Mouse (Mus musculus) spleen, adult 12 weeks (tissue): Measurements from ENCODE around the gene Ddx39.

ENCODE experiments used
- DNase-seq: peaks from one replicate; pipeline ENCODE4 v3.0.0; 2022; ENCODE audit warnings: low spot score

Ddx39 gene

DNA sequence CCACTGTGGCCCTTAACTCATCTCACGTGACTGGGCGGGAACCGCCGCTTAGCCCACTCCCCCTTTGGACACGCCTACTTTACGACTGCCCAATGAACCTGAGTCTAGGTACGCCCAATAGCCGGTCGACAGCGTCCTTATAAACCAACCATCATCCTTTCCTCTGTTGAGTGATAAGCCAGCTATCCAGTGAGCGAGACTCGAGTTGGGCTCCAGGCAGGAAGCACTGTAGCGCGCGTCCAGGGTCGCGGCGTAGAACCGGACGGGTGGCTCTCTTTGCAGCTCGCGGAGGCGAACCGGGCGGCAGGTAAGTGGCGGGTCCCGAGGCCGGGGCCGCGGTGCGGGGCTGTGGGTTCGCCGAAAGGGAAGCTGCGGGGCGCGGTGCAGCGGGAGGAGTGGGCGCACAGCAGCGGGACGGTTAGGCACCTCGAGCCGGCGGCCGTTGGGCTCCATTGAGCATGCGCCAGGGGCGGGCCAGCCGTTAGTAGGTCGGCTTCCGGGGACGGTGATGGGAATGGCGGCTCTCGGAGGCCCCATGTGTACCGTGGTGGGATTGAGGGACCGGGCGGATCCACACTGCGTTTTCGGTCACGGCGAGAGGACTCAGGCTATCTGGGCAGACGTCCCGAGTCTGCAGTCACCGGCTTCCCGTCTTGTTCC is at the start of gene Ddx39:
Gene Ddx39, plus strand, starts transcription at position 147 of the 660 bp plus-strand sequence.
- DNase-seq, result peak; percentile 92

DNA sequence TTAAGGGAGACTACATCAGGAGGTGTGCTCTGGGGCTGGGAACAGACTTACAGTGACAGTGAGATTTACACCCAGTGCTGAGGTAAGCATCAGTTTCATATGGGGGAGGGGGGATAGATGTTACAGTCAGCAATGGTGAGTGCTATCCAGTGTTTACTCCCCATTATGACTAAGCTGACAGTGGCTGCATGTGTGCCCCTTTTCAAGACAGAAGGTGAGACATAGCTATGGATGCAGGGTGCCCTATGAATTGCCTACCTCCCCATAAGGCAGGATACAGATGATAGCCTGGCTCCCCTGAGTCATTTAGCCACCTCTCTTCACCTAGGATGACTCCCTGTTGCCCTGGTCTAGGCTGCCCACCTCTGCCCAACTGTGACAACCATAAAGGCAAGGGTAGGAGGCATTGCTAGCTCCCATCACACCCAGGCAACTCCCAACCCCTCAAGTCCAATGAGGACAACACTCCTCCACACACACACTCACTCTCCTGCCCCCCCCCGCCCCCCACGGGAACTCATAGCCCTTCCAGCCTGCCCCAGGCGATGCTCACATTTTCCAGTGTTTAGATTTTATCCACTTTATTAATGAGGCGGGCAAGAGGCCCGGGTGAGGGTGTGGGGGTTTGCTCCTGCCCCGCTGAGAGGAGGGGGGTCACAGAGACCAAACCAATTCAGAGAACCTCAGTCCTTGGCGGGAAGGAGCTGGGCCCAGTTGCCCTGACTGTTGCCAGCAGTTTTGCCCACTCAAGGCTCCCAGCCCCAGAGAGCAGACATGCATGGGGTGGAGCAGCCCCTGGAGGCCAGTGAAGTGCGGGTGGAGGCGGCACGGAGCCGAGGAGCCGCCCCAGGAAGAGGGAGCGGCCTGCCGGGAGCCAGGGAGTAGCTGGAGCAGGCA is 48.8 kb upstream of the Ddx39 start, which contains the start of gene Ptger1:
Gene Ptger1, plus strand, starts transcription at position 710 of the 897 bp plus-strand sequence.
- DNase-seq, result no peak

DNA sequence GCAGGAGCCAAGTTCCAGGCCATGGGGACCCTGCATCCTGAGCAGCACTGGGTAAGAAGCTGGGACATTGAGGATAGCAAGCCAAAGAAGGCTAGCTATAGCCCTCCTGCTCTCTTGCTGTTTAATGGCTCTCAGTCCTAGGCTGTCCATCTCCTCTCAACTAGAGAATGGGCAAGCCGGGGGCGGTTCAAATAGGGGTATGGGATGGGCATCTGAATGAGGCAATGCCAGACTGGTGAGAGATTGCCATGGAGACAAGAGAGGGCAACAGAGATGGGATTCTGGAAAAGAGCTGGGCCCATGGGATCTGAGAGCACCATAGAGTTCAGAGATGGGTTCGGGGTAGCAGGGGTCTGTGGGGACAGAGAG is 48.1 kb upstream of the Ddx39 start:
- DNase-seq, result no peak

DNA sequence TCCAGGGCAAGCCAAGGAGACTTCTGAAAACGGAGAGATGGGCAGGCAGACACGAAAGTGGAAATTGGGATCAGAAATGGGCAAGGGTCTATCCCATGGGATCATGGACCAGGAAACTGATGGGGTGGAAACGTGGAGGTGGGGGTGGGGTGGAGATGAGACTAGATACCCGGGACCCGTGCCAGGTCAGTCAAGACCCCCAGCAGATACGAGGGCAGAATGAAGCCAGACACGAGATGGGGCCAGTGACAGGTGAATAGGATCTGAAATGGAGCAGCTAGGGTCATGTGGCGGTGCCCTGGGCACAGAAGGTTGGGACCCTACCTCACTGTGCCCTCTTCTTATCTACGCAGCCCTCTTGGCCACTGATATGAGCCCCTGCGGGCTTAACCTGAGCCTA is 47.5 kb upstream of the Ddx39 start:
- DNase-seq, result no peak

DNA sequence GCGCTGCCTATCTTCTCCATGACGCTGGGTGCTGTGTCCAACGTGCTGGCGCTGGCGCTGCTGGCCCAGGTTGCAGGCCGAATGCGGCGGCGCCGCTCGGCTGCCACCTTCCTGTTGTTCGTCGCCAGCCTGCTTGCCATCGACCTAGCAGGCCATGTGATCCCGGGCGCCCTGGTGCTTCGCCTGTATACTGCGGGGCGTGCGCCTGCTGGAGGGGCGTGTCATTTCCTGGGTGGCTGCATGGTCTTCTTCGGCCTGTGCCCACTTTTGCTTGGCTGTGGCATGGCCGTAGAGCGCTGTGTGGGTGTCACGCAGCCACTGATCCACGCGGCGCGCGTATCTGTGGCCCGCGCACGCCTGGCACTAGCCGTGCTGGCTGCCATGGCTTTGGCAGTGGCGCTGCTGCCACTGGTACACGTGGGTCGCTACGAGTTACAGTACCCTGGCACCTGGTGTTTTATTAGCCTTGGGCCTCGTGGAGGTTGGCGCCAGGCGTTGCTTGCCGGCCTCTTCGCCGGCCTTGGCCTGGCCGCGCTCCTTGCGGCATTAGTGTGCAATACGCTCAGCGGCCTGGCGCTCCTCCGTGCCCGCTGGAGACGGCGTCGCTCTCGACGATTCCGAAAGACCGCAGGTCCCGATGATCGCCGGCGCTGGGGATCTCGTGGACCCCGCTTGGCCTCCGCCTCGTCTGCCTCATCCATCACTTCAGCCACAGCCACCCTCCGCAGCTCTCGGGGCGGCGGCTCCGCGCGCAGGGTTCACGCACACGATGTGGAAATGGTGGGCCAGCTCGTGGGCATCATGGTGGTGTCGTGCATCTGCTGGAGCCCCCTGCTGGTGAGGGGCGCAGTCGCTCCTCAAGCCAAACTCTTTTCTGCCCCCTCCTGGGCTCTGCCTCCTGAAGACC is 46.7 kb upstream of the Ddx39 start:
- DNase-seq, result peak; percentile 32

DNA sequence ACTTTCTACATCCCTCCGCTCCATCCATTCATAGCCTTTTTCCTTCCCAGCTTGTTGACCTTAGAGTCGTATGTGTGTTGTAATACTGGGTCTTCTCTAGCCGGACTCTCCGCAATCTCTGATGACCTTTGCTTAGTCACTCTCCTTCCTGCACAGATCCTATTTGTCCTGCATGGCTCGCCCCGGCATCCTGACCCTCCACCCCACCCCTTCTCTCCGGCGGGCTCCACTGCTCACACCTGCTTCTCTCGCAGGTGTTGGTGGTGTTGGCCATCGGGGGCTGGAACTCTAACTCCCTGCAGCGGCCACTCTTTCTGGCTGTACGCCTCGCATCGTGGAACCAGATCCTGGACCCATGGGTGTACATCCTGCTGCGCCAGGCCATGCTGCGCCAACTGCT is 46.0 kb upstream of the Ddx39 start:
- DNase-seq, result no peak

DNA sequence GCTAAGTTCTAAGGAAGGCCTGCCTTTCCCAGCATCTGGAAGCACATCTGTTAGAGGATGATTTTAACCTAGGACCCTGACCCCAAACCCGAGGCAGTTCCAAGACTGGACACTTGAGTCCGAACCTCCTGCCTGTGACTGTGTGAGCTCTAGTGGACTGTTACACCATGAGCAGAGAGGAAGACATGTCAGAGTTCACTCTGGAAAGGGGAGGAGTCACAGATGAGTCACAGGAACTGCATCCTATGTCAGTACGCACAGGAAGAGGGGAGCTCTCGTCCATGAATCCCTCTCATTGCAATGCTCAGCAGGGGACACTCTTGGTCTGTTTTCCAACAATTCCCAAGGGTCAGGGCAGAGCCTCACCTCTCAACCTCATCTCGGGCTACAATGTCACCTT is 42.0 kb upstream of the Ddx39 start:
- DNase-seq, result no peak

DNA sequence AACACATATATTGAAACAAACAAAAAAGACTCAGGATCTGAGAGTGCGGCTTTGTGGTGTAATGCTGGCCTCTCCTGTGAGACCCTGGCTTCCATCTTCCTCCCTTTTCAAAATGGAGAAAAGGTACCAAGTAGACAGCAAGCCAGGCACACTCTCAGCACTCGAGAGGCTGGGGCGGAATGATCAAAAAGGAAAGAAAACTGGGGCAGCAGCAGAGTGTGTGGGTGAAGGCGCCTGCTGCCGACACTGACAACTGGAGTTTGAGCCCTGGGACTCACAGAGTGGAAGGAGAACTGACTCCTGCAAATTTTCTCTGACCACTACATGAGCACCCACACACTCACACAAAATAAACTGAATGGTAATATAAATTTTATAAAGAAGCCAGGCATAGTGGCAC is 40.5 kb upstream of the Ddx39 start:
- DNase-seq, result no peak

DNA sequence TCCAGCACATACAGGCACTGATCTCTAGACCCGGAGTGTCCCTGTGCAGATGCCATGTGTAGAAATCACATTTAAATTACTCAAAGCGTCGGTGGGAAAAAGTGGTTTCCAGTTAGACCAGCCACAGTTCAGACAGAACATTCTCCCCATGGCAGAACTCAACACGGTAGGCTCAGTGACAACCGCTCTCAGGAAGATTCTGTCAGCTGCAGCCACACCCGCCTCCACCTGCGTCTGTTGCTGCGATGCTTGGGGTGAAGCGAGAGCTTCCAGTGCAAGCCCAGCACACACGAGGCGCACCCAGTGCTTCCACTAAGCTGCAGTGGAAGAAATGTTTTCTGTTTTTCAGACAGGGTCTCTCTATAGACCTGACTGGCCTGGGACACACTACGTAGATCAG is 35.1 kb upstream of the Ddx39 start:
- DNase-seq, result no peak

DNA sequence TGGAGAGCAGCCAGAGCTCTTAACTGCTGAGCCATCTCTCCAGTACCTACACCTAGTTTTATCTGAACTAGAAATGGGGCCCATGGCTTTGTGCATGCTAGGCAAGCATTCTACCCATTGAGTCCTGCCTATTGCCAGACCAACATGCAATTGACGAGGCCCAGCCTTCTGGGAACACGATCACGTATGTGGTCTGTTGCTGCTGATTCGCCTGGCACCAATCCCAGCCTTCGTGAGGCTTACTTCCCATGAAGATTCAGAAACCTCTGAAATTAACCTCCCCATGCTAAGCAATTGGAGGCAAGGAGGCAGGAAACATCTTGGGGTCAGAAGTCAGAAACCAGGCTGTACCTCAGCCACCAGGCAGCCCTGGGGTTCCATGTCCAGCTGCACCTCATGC is 34.4 kb upstream of the Ddx39 start:
- no peak for DNase-seq

DNA sequence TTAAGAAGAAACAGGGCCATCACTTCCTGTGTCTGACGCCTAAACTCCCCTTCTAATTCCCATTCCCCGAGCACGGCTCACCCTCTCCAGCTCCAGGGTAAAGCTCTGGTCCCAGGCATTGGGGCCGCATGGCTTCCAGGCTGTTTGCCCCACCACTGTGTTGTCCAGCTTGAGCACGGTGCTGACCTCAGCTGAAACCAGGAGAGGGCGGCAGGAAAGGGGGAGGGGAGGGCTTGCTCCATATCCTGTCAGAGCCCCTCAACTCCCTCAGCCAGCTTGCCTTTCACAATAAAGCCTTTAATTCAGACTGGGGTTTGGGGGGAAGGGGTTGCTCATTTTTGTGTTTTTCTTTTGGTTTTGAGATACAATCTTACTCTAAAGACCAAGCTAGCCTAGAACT is 33.9 kb upstream of the Ddx39 start:
- DNase-seq, result no peak

DNA sequence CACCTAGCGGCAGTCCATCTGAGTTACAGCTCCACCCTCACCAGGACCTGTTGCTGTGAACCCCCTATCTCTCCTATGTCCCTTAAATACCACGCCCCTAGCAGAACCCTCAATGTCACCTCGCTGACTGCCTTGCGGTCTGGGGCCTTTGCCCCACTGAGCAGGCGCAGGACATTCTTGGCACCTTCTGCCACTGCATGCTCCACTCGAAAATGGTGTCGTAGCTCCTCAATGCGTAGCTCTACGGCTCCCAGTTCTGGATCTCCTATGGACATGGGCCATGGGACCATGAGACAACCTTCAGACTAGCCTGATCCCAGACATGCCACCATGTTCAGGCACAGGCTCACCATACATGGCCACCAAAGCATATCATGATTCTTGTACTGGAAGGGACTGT is 30.5 kb upstream of the Ddx39 start:
- no peak for DNase-seq

DNA sequence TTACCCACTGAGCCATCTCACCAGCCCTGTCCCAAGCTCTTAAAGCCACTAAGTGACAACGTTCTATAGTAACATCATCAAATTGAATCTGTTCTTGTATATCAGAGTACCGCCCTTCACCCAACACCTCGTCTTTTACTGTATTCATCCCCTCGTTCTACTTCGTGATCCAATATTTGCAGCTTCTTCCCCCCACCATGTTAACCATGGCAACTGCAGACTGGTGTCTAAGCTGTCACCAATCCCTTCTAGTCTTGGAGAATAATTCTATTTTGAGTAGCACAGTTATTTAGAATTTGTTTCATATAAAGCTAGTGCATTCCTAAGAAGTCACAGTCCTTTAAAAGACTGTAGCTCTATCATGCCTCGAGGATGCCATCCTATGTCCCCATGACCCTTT is 25.7 kb upstream of the Ddx39 start:
- no peak for DNase-seq

DNA sequence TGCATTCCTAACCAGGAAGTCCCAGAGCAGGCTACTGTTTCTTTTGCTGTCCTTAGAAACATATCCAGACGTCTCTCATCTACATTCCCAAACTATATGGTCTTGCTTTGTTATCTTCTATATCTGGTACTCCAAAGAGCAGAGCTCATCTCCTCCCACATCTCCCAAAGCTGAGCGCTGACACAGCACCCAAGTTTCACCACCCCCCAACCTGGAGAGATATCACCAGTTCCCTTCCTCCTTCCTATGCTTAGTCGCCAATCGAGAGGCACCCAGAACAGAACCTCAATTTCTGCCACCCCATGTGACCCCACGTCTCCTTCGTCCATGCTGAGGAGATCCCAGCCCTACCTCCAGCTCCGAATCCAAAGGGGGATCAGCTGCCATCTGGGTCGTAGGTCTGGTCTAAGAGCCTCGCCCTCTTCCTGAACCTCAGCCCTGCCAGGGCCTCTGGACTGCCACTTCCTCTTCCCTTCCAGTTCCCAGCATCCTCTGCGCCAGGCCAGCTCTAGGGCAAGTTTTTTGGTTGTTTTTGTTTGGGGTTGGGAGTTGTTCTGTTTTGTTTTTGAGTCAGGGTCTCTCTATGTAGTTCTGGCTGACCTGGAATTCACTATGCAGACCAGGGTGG is 21.3 kb upstream of the Ddx39 start:
- DNase-seq, result no peak

DNA sequence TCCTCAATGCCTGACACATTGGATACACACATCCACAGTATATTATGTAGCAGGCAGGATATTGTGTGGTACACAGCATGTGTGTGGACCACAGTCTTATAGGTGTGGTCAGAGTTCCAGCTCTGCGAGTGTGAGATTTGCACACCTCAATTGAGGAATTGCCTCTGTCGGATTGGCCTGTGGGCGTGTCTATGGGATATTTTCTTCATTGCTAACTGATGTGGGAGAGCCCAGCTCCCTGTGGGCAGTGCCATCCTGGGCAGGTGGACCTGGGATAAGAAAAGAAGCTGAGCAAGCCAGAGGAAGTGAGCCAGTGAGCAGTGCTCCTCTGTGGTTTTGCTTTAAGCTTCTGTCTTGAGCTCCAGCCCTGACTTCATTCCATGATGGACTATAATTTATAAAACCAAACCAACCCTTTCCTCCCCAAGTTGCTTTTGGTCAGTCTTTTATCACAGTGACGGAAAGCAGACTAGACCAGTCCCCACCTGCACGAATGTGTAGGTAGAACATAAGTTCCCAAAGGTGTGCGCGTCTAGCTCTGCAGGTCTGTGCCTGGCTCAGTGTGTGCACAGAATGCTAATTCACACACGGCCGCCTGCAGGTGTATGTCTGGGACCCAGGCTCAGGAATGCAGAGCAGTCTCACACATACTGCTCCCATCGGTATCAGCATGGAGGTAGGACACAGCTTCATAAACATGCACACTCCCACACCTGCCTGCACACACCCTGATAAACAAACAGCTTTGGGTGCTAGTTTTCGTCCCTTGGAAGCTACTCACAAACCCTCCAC is 20.4 kb upstream of the Ddx39 start:
- no peak for DNase-seq

DNA sequence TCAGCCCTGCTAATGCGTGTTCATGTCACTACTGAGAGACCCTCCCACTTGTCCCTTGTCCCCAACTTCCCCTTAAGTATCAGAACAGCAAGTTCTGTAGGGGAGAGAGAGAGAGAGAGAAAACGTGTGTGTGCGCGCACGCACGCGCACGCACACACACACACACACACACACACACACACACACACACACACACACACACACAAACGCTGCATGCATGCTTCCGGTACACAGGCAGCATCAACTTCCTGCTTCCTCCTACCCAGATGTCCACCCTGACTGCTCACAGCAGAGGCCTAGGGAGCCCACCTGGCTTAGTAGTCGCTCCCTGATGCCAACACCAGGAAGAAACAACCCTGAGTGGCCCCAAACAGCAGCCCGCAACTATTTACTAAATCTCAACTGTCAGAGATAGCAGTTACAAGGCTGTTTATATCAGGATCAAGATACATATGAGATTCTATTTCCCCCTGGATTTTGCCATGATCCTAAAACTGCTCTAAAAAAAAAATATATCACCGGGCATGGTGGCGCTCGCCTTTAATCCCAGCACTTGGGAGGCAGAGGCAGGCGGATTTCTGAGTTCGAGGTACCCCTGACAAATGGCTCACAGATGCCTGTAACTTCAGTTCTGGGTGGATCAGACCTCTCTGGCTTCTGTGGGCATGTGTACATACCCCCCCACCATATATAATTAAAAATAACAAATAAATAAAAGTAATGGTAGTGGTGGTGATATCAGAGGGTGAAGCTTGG is 19.4 kb upstream of the Ddx39 start:
- DNase-seq, result no peak

DNA sequence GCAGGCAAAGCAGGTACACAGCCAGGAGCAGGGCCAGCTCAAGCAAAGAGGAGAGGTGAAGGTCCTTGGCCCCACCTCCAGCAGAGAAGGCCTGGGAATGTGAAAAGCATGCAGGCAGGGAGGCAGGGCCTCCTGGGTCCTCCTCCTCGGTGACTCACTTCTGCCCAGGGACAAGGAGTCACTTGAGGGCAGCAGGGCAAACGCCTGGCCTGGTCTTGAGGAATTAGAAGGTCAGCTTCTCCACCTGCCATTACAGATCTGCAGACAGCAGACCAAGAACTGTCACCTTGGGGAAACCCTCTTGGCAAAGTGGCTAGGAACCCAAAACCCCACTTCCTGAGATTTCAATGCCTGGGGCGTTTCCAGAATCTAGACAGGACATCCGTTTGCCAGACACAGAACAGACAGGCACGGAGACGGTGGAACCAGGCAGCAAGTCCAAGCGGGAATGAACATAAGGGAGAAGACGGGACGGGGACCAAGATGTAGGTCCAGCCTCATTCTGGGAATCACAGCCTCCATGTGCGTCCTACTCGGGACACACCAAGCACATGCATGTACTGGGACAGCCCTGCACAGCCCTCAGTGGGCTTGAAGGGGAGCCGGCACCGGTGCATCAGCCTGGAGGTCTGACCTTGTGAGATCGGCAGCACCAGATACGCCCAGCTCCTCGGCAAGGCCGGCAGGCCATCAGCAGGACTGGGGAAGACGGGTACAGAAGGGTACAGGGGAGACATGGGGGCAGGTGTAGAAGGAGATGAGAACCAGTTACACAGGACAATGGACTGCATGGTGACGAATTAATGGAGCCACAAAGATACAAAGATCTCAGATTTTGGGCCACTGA is 17.4 kb upstream of the Ddx39 start:
- no peak for DNase-seq

DNA sequence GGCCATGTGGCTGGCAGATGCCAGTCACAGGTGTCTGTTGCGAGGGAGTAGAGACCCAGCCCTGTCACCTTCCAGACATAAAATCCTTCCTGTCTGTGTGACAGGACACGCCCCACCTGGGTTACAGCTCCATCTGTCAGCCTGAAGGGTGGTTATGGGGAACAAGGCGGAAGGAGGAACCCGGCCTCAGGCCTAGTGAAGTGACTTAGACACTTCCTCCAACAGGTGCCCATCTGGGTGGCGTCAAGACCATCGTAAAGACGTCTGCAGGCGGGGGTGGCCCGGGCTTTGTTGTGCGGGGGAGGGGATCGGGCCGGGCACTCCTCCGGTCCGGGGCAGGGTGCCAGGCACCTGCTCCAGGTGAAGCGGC is 16.7 kb upstream of the Ddx39 start:
- DNase-seq, result no peak

DNA sequence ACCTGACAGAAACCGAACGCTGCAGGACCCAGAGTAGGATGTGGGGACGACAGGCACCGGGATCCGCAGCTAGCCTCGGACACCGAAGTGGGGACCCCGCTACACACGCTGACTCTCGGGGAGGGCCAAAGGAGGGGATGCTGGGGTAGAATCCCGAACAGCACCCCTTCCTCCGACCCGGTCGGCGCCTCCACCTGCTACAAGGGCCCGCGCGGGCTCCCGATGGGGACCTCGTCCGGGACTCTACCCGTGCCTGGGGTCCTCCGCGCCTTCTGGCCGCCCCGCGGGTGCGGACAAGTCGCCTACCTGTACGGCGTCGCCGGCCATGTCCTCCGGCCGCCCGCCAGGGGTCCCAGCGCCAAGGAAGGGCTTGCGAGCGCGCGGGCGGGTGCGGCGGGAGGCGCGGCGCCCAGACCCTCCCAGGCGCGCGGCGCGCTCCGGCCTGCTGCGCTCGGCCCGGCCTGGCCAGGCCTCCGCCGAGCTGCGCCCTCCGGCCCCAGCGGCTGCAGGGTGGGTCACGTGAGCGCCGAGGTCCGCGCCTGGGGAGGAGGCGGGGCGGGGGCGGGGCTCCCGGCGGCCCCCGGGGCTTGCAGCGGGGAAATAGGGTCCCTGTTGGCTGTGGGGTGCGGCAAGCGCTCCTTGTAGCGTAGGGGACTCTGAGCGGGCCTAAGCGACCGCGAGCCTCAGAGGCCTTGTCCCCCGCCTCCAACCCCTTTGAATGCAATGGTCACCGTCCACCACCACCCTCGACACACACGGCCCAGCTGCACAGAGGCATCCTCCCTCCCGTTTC is 16.1 kb upstream of the Ddx39 start, which contains the start of gene Pkn1:
Gene Pkn1, minus strand, starts transcription at position 519 of the 793 bp plus-strand sequence.
- DNase-seq, result peak; percentile 51
